In genomic region chr12:107027842-107028549, GRCm38 (mm10) we compare ENCODE assay signal across 12 mouse cellular contexts.
DNase-seq lines count a peak whose midpoint lies in the region; ATAC-seq and TF ChIP-seq lines count a peak whose summit lies in the region.
"Had no signal": no experiment of that assay in that cellular context is flagged by ENCODE, and none has a peak within 500 bp of the region (broad histone marks: within the 10 kb centered on the region; RNA-seq: fewer than 3 reads in every experiment).

No protein-coding gene starts in this region.

- 35% methylated on average over 23 of the region's 23 CpGs for whole genome bisulfite sequencing in heart, embryonic 14.5 days
- 51% methylated on average over 23 of the region's 23 CpGs for WGBS in embryonic facial prominence, embryonic 10.5 days
- WGBS in hindbrain, embryonic 13.5 days = 38% methylated on average over 23 of the region's 23 CpGs
- WGBS in midbrain, embryonic 15.5 days = 29% methylated on average over 23 of the region's 23 CpGs
- WGBS in liver, postnatal 0 days (ENCODE audit: insufficient replicate concordance) = 48% methylated on average over 23 of the region's 23 CpGs

- no peak for DNase-seq in heart, postnatal 25 days (ENCODE audit: low spot score)
- peak; percentile 22 for DNase-seq in embryonic facial prominence, embryonic 10.5 days (ENCODE audit: low spot score)
- no peak for DNase-seq in ovary, adult 18-20 months (ENCODE audit: low spot score)
- no peak for DNase-seq in liver, postnatal 0 days
- no peak for DNase-seq in frontal cortex, postnatal 25 days (ENCODE audit: low spot score in 2 of 2)
- DNase-seq: gastrocnemius, postnatal 14 days; right cerebral cortex, postnatal 4 days; thymus, postnatal 14 days had no signal

- H3K4me2 ChIP-seq in heart, embryonic 14.5 days (ENCODE audit: low read length) = peak overlapping the region; percentile 32
- H3K4me2 ChIP-seq in hindbrain, embryonic 13.5 days = 0 out of 2 replicates have a peak overlapping the region, but pooled peaks have one; percentile 16
- peak overlapping the region; percentile 37 for H3K4me2 ChIP-seq in midbrain, embryonic 15.5 days
- no peak overlapping the region for H3K4me2 ChIP-seq in liver, postnatal 0 days (ENCODE audit: low read depth, low read length)
- H3K4me2 ChIP-seq: liver, embryonic 15.5 days had no signal

- peaks cover 2 to 5% of the 10 kb centered on the region in 2 experiments; a peak in 3 of 4 replicates for H3K4me1 ChIP-seq in heart, embryonic 14.5 days (ENCODE audit: control insufficient read depth in 2 of 2, insufficient read depth in 2 of 2, low read length in 2 of 2)
- peaks cover 26% of the 10 kb centered on the region for H3K4me1 ChIP-seq in embryonic facial prominence, embryonic 10.5 days
- H3K4me1 ChIP-seq in hindbrain, embryonic 13.5 days (replicated peaks) = peaks cover 9% of the 10 kb centered on the region; the same call in 1 of the 2 replicates
- H3K4me1 ChIP-seq in midbrain, embryonic 15.5 days = peaks cover 10% of the 10 kb centered on the region
- no peaks in the 10 kb centered on the region for H3K4me1 ChIP-seq in liver, postnatal 0 days (ENCODE audit: insufficient read depth)
- H3K4me1 ChIP-seq: liver, embryonic 15.5 days had no signal

- H3K27ac ChIP-seq in heart, embryonic 14.5 days (replicated peaks in 1 of 2; ENCODE audit: control insufficient read depth in 1 of 2, insufficient read depth in 1 of 2, low read depth in 2 of 2, low read length in 2 of 2) = no peak overlapping the region
- peak overlapping the region; percentile 44 for H3K27ac ChIP-seq in embryonic facial prominence, embryonic 10.5 days (replicated peaks)
- no peak overlapping the region for H3K27ac ChIP-seq in hindbrain, embryonic 13.5 days
- H3K27ac ChIP-seq in midbrain, embryonic 15.5 days = no peak overlapping the region
- no peak overlapping the region for H3K27ac ChIP-seq in liver, postnatal 0 days (ENCODE audit: low read depth)
- H3K27ac ChIP-seq: liver, embryonic 15.5 days had no signal

- TF ChIP-seq EP300 in liver, postnatal 0 days (IDR thresholded peaks at IDR 0.05; ENCODE audit: low read depth) = no peak

- no peak for TF ChIP-seq CTCF in liver, postnatal 0 days (IDR thresholded peaks at IDR 0.05; ENCODE audit: low read depth)

- H3K9me3 ChIP-seq in heart, embryonic 14.5 days (ENCODE audit: control insufficient read depth, low read length) = no peaks in the 10 kb centered on the region
- no peaks in the 10 kb centered on the region for H3K9me3 ChIP-seq in embryonic facial prominence, embryonic 10.5 days
- H3K9me3 ChIP-seq in hindbrain, embryonic 13.5 days = no peaks in the 10 kb centered on the region
- H3K9me3 ChIP-seq in midbrain, embryonic 15.5 days = no peaks in the 10 kb centered on the region
- no peaks in the 10 kb centered on the region for H3K9me3 ChIP-seq in liver, postnatal 0 days (ENCODE audit: low read length)
- H3K9me3 ChIP-seq: liver, embryonic 15.5 days had no signal

- ATAC-seq in heart, embryonic 14.5 days (ENCODE audit: insufficient number of reproducible peaks, insufficient read depth, low FRiP score, low read depth) = no peak
- no peak for ATAC-seq in hindbrain, embryonic 13.5 days (ENCODE audit: low FRiP score)
- peak; percentile 52; the same call in 1 of the 2 replicates for ATAC-seq in midbrain, embryonic 15.5 days (replicated peaks)
- no peak for ATAC-seq in liver, postnatal 0 days

- peaks cover 19% of the 10 kb centered on the region for H3K27me3 ChIP-seq in heart, embryonic 14.5 days (ENCODE audit: control insufficient read depth, insufficient read depth, low read length)
- H3K27me3 ChIP-seq in embryonic facial prominence, embryonic 10.5 days (replicated peaks; ENCODE audit: low read depth, poor library complexity, severe bottlenecking) = peaks cover 25% of the 10 kb centered on the region
- H3K27me3 ChIP-seq in hindbrain, embryonic 13.5 days = peaks cover 12% of the 10 kb centered on the region
- H3K27me3 ChIP-seq in midbrain, embryonic 15.5 days (replicated peaks) = peaks cover 6% of the 10 kb centered on the region; the same call in 1 of the 2 replicates
- no peaks in the 10 kb centered on the region for H3K27me3 ChIP-seq in liver, postnatal 0 days (ENCODE audit: insufficient read depth, low read length)
- H3K27me3 ChIP-seq: liver, embryonic 15.5 days had no signal

- intact Hi-C loops in heart, postnatal 25 days (cut with DNase I) = no loop called here

- H3K4me3 ChIP-seq in heart, embryonic 14.5 days (ENCODE audit: control insufficient read depth in 1 of 2, insufficient read depth in 1 of 2, low read depth in 1 of 2, low read length in 2 of 2) = no peak overlapping the region
- H3K4me3 ChIP-seq in embryonic facial prominence, embryonic 10.5 days = no peak overlapping the region
- no peak overlapping the region for H3K4me3 ChIP-seq in hindbrain, embryonic 13.5 days
- H3K4me3 ChIP-seq in midbrain, embryonic 15.5 days = no peak overlapping the region
- no peak overlapping the region for H3K4me3 ChIP-seq in liver, postnatal 0 days (ENCODE audit: low read depth, low read length)
- H3K4me3 ChIP-seq: liver, embryonic 15.5 days had no signal

- no peaks in the 10 kb centered on the region for H3K36me3 ChIP-seq in heart, embryonic 14.5 days (ENCODE audit: control insufficient read depth, insufficient read depth, low read length)
- H3K36me3 ChIP-seq in embryonic facial prominence, embryonic 10.5 days (replicated peaks) = no peaks in the 10 kb centered on the region
- no peaks in the 10 kb centered on the region for H3K36me3 ChIP-seq in hindbrain, embryonic 13.5 days
- no peaks in the 10 kb centered on the region for H3K36me3 ChIP-seq in midbrain, embryonic 15.5 days (replicated peaks)
- H3K36me3 ChIP-seq in liver, postnatal 0 days (replicated peaks; ENCODE audit: insufficient read depth, low read length) = no peaks in the 10 kb centered on the region
- H3K36me3 ChIP-seq: liver, embryonic 15.5 days had no signal

- H3K9ac ChIP-seq in heart, embryonic 14.5 days (ENCODE audit: low read length) = no peak overlapping the region
- H3K9ac ChIP-seq in hindbrain, embryonic 13.5 days = no peak overlapping the region
- H3K9ac ChIP-seq in midbrain, embryonic 15.5 days = no peak overlapping the region
- no peak overlapping the region for H3K9ac ChIP-seq in liver, postnatal 0 days (replicated peaks)
- H3K9ac ChIP-seq: liver, embryonic 15.5 days had no signal
